Mouse (Mus musculus) central nervous system, embryonic 14 days (tissue): Measurements from ENCODE around the gene Gm34302. TPM values are rescaled to one million over a fixed set of nuclear protein-coding genes. Genes with fewer than 3 reads are reported as not detected.

ENCODE experiments used
- polyA plus RNA-seq: library from polyadenylated mRNA; depleted of rRNA; stranded (reverse); fragments of >200 nt; gene quantifications from 2 replicates; pipeline ENCODE4 v1.2.3, GENCODE M21; 2012; rRNA removed

Gene Gm34302
- polyA plus RNA-seq, result not detected in 2 replicates

DNA sequence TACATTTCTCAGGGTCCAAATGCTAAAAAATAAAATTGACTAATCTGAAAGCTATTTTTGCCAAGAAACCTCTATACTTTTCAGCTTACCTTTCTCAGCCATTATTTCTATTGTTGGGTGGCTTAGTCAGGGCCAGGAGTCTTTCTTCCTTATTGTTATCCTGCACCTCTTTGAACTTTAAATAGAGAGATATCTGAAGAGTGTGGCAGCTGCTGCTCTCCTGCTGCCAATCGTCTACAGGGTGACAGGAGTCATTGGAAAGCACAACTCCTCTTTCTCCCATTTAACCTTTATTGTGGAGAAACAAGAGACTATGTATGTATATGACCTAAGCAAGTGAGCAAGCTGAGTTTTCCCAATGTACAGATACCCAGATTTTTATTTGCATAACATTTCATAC is at the start of gene Gm34302:
Gene Gm34302, minus strand, starts transcription at position 154 of the 400 bp plus-strand sequence.

Other genes with a start within 250 kb of the Gm34302 start
- gene Mme, start 242.3 kb downstream of the Gm34302 start, polyA plus RNA-seq, result 3.3 and 11.2 TPM in 2 replicates